ENCODE assay signal across 9 mouse cellular contexts in genomic region chr8:93599776-93600175, GRCm38 (mm10).
DNase-seq lines count a peak whose midpoint lies in the region; ATAC-seq and TF ChIP-seq lines count a peak whose summit lies in the region.
"Had no signal": no experiment of that assay in that cellular context is flagged by ENCODE, and none has a peak within 500 bp of the region (broad histone marks: within the 10 kb centered on the region; RNA-seq: fewer than 3 reads in every experiment).

No protein-coding gene starts in this region.

- no peak overlapping the region for H3K9ac ChIP-seq in forebrain, postnatal 0 days
- no peak overlapping the region for H3K9ac ChIP-seq in forebrain, embryonic 11.5 days (ENCODE audit: low read length)
- H3K9ac ChIP-seq in heart, postnatal 0 days (replicated peaks; ENCODE audit: low read depth, low read length) = no peak overlapping the region
- H3K9ac ChIP-seq in lung, embryonic 15.5 days = no peak overlapping the region
- H3K9ac ChIP-seq in forebrain, embryonic 13.5 days = no peak overlapping the region

- no peaks in the 10 kb centered on the region for H3K9me3 ChIP-seq in forebrain, postnatal 0 days (ENCODE audit: low read length)
- H3K9me3 ChIP-seq in forebrain, embryonic 11.5 days (ENCODE audit: control insufficient read depth, low read length) = no peaks in the 10 kb centered on the region
- H3K9me3 ChIP-seq in heart, postnatal 0 days (replicated peaks; ENCODE audit: control insufficient read depth, low read length) = no peaks in the 10 kb centered on the region
- no peaks in the 10 kb centered on the region for H3K9me3 ChIP-seq in lung, embryonic 15.5 days
- H3K9me3 ChIP-seq in forebrain, embryonic 13.5 days (replicated peaks) = no peaks in the 10 kb centered on the region

- no peak for TF ChIP-seq EP300 in heart, postnatal 0 days (IDR thresholded peaks at IDR 0.05; ENCODE audit: low read depth)

- 54% methylated on average over 8 of the region's 8 CpGs for WGBS in forebrain, postnatal 0 days
- WGBS in forebrain, embryonic 11.5 days = 69% methylated on average over 8 of the region's 8 CpGs
- WGBS in heart, postnatal 0 days = 56% methylated on average over 8 of the region's 8 CpGs
- WGBS in lung, embryonic 15.5 days = 30% methylated on average over 8 of the region's 8 CpGs
- WGBS in forebrain, embryonic 13.5 days = 68% methylated on average over 8 of the region's 8 CpGs

- DNase-seq in forebrain, postnatal 0 days = peak; percentile 26
- DNase-seq in forebrain, embryonic 11.5 days (ENCODE audit: low spot score) = no peak
- DNase-seq in adipocyte (ENCODE audit: low spot score) = peak; percentile 4
- DNase-seq in heart, postnatal 0 days (ENCODE audit: low spot score) = peak; percentile 30
- no peak for DNase-seq in layer of hippocampus, adult 18-20 months (ENCODE audit: low spot score in 2 of 2)

- peaks cover 10% of the 10 kb centered on the region for H3K4me1 ChIP-seq in forebrain, postnatal 0 days (ENCODE audit: insufficient read depth)
- no peaks in the 10 kb centered on the region for H3K4me1 ChIP-seq in forebrain, embryonic 11.5 days (replicated peaks; ENCODE audit: control insufficient read depth, insufficient read depth, low read length)
- H3K4me1 ChIP-seq in heart, postnatal 0 days (ENCODE audit: control insufficient read depth, insufficient read depth) = peaks cover 14% of the 10 kb centered on the region; the same call in 1 of the 2 replicates
- peaks cover 20% of the 10 kb centered on the region for H3K4me1 ChIP-seq in lung, embryonic 15.5 days
- peaks cover 14% of the 10 kb centered on the region for H3K4me1 ChIP-seq in forebrain, embryonic 13.5 days

- peak; percentile 32 for ATAC-seq in forebrain, postnatal 0 days
- no peak for ATAC-seq in forebrain, embryonic 11.5 days (replicated peaks; ENCODE audit: low FRiP score)
- peak; percentile 43; the same call in 1 of the 2 replicates for ATAC-seq in heart, postnatal 0 days (ENCODE audit: insufficient read depth, low read depth)
- peak; percentile 81; the same call in 1 of the 2 replicates for ATAC-seq in lung, embryonic 15.5 days (ENCODE audit: borderline replicate concordance, extremely low read depth, low FRiP score, low TSS enrichment)
- ATAC-seq in monocyte, adult 5-6 weeks (replicated peaks; ENCODE audit: insufficient number of reproducible peaks, low FRiP score, low TSS enrichment, poor library complexity, severe bottlenecking) = no peak
- no peak for ATAC-seq in forebrain, embryonic 13.5 days

- no peaks in the 10 kb centered on the region for H3K27me3 ChIP-seq in forebrain, postnatal 0 days (ENCODE audit: insufficient read depth, low read length)
- no peaks in the 10 kb centered on the region for H3K27me3 ChIP-seq in forebrain, embryonic 11.5 days (ENCODE audit: control insufficient read depth, insufficient read depth, low read length)
- H3K27me3 ChIP-seq in heart, postnatal 0 days (ENCODE audit: control insufficient read depth, insufficient read depth, low read length) = no peaks in the 10 kb centered on the region
- H3K27me3 ChIP-seq in lung, embryonic 15.5 days = no peaks in the 10 kb centered on the region
- H3K27me3 ChIP-seq in forebrain, embryonic 13.5 days = no peaks in the 10 kb centered on the region

- no peak overlapping the region; the same call in 1 of the 2 replicates for H3K27ac ChIP-seq in forebrain, postnatal 0 days (ENCODE audit: low read depth, low read length)
- no peak overlapping the region for H3K27ac ChIP-seq in forebrain, embryonic 11.5 days (ENCODE audit: low read depth, low read length)
- no peak overlapping the region for H3K27ac ChIP-seq in heart, postnatal 0 days (ENCODE audit: low read depth)
- H3K27ac ChIP-seq in lung, embryonic 15.5 days = peak overlapping the region; percentile 79; the same call in 1 of the 2 replicates
- H3K27ac ChIP-seq in forebrain, embryonic 13.5 days = no peak overlapping the region

- TF ChIP-seq CTCF in forebrain, postnatal 0 days (IDR thresholded peaks at IDR 0.05; ENCODE audit: low read depth) = no peak
- TF ChIP-seq CTCF in heart, postnatal 0 days (IDR thresholded peaks at IDR 0.05; ENCODE audit: low read depth) = no peak

- H3K36me3 ChIP-seq in forebrain, postnatal 0 days (ENCODE audit: insufficient read depth) = no peaks in the 10 kb centered on the region
- H3K36me3 ChIP-seq in forebrain, embryonic 11.5 days (ENCODE audit: control insufficient read depth, insufficient read depth, low read length) = no peaks in the 10 kb centered on the region
- no peaks in the 10 kb centered on the region for H3K36me3 ChIP-seq in heart, postnatal 0 days (replicated peaks; ENCODE audit: control insufficient read depth, insufficient read depth, low read length)
- no peaks in the 10 kb centered on the region for H3K36me3 ChIP-seq in lung, embryonic 15.5 days
- no peaks in the 10 kb centered on the region for H3K36me3 ChIP-seq in forebrain, embryonic 13.5 days (ENCODE audit: poor library complexity, severe bottlenecking)

- H3K4me3 ChIP-seq in forebrain, postnatal 0 days (ENCODE audit: low read depth, low read length) = no peak overlapping the region
- no peak overlapping the region for H3K4me3 ChIP-seq in forebrain, embryonic 11.5 days (ENCODE audit: low read depth, low read length)
- H3K4me3 ChIP-seq in heart, postnatal 0 days (ENCODE audit: low read depth, low read length) = no peak overlapping the region
- no peak overlapping the region for H3K4me3 ChIP-seq in lung, embryonic 15.5 days
- H3K4me3 ChIP-seq in forebrain, embryonic 13.5 days = no peak overlapping the region
- H3K4me3 ChIP-seq: erythroblast, embryonic 14.5 days had no signal

- H3K4me2 ChIP-seq in forebrain, postnatal 0 days (ENCODE audit: low read depth) = no peak overlapping the region
- H3K4me2 ChIP-seq in forebrain, embryonic 11.5 days (ENCODE audit: low read depth, low read length, severe bottlenecking) = no peak overlapping the region
- H3K4me2 ChIP-seq in heart, postnatal 0 days (ENCODE audit: low read depth, low read length) = no peak overlapping the region
- 0 out of 2 replicates have a peak overlapping the region, but pooled peaks have one; percentile 25 for H3K4me2 ChIP-seq in lung, embryonic 15.5 days
- H3K4me2 ChIP-seq in forebrain, embryonic 13.5 days = no peak overlapping the region

Comparison
In these comparisons a context has a peak if more than half of its experiments do, and no peak if none do; other contexts are left out.
1. ATAC-seq: peak in forebrain, postnatal 0 days (single experiment), heart, postnatal 0 days (single experiment) and lung, embryonic 15.5 days (single experiment); none in forebrain, embryonic 11.5 days (single experiment), monocyte, adult 5-6 weeks (single experiment) and forebrain, embryonic 13.5 days (single experiment).
2. DNase-seq: peak in forebrain, postnatal 0 days (single experiment), adipocyte (single experiment) and heart, postnatal 0 days (single experiment); none in forebrain, embryonic 11.5 days (single experiment) and layer of hippocampus, adult 18-20 months (0 of 2).